Mouse (Mus musculus) natural killer cell, adult 2 months (primary cell): ENCODE results near the gene Srprb.
A peak's percentile ranks its signal among the peaks of the same experiment; 100 is the strongest.
"Not testable (repeated sequence)": the region's sequence is repeated elsewhere in the genome, so short reads cannot be mapped to it uniquely, and the experiment has no call there.

Experiments used
- DNase-seq, 2 experiments: peaks; one replicate each; pipeline ENCODE4 v3.0.0; 2022; ENCODE audit warnings: low spot score in 2 of 2

The Srprb gene

GRCm38 (mm10) chr9:103212654-103213420 is 10.9 kb upstream of the Srprb start:
- DNase-seq = no peak

GRCm38 (mm10) chr9:103208802-103209423 is 7.0 kb upstream of the Srprb start:
- no peak for DNase-seq

GRCm38 (mm10) chr9:103207846-103208245 is 5.9 kb upstream of the Srprb start:
- DNase-seq = peak; percentile 86

- no peak for DNase-seq
Measured at GRCm38 (mm10) chr9:103205786-103206185, 3.8 kb upstream of the Srprb start.

- no peak for DNase-seq
Measured at GRCm38 (mm10) chr9:103188416-103188815, 13.5 kb downstream of the Srprb start.

- DNase-seq = no peak
Measured at GRCm38 (mm10) chr9:103186747-103187146, 15.2 kb downstream of the Srprb start.

GRCm38 (mm10) chr9:103185946-103186345 is 16.0 kb downstream of the Srprb start:
- no peak for DNase-seq

GRCm38 (mm10) chr9:103184855-103185254 is 17.1 kb downstream of the Srprb start:
- no peak for DNase-seq

- DNase-seq = no peak
Measured at GRCm38 (mm10) chr9:103181886-103182285, 20.1 kb downstream of the Srprb start.

GRCm38 (mm10) chr9:103180807-103181565 is 21.0 kb downstream of the Srprb start:
- DNase-seq = peak; percentile 59

GRCm38 (mm10) chr9:103180303-103180702 is 21.6 kb downstream of the Srprb start:
- no peak for DNase-seq

GRCm38 (mm10) chr9:103175692-103176091 is 26.2 kb downstream of the Srprb start:
- DNase-seq = no peak

GRCm38 (mm10) chr9:103174771-103175519 is 27.0 kb downstream of the Srprb start:
- DNase-seq = no peak

- no peak for DNase-seq
Measured at GRCm38 (mm10) chr9:103168771-103169170, 33.2 kb downstream of the Srprb start.

- DNase-seq = no peak
Measured at GRCm38 (mm10) chr9:103168046-103168445, 33.9 kb downstream of the Srprb start.

GRCm38 (mm10) chr9:103163806-103164205 is 38.1 kb downstream of the Srprb start:
- no peak for DNase-seq

GRCm38 (mm10) chr9:103155158-103155557 is 46.8 kb downstream of the Srprb start:
- not testable (repeated sequence) for DNase-seq

- DNase-seq = no peak
Measured at GRCm38 (mm10) chr9:103154568-103154967, 47.4 kb downstream of the Srprb start.

GRCm38 (mm10) chr9:103153286-103153685 is 48.7 kb downstream of the Srprb start:
- no peak for DNase-seq

- no peak for DNase-seq
Measured at GRCm38 (mm10) chr9:103149074-103149799, 52.7 kb downstream of the Srprb start.

- DNase-seq = no peak
Measured at GRCm38 (mm10) chr9:103147103-103147502, 54.8 kb downstream of the Srprb start.
